Mouse (Mus musculus) left cerebral cortex, postnatal 14 days (tissue): Measurements from ENCODE around the gene Zcchc3. TPM values are rescaled to one million over a fixed set of nuclear protein-coding genes. Genes with fewer than 3 reads are reported as not detected.

ENCODE experiments used
- DNase-seq, 2 experiments: peaks; one replicate each; pipeline ENCODE4 v3.0.0; 2021 to 2022; ENCODE audit warnings: low spot score in 2 of 2, mixed read lengths in 1 of 2
- intact Hi-C: fragments of 180-260 bp; cut with DNase I; formaldehyde crosslinking; loops from one replicate; pipeline ENCODE4 v1.15.1; 2025
- total RNA-seq, 2 experiments: library from RNA; stranded (reverse); gene quantifications; 2 replicates each; pipeline ENCODE4 v1.2.3; 2021

The Zcchc3 gene
- total RNA-seq, 2 experiments from 2014 or later, result 8.7 to 11.9 TPM

GRCm38 (mm10) chr2:152412526-152413157, 2.2 kb downstream of the Zcchc3 start:
- no peak for DNase-seq
- intact Hi-C loops, result no loop called here

- DNase-seq, result no peak
- intact Hi-C loops, result no loop called here
Measured at GRCm38 (mm10) chr2:152411471-152411870, 3.4 kb downstream of the Zcchc3 start.

- DNase-seq, result peak; percentile 80 to 93
- intact Hi-C loops, result no loop called here
Measured at GRCm38 (mm10) chr2:152410971-152411371, 3.9 kb downstream of the Zcchc3 start.

- intact Hi-C loops, result no loop called here
- no peak for DNase-seq
Measured at GRCm38 (mm10) chr2:152409781-152410180, 5.0 kb downstream of the Zcchc3 start.

- DNase-seq, result peak; percentile 98 to 99
- intact Hi-C loops, result no loop called here
Measured at GRCm38 (mm10) chr2:152406126-152406525, 8.7 kb downstream of the Zcchc3 start.

- intact Hi-C loops, result no loop called here
- peak in 1 of 2 experiments; percentile 67 for DNase-seq
Measured at GRCm38 (mm10) chr2:152399122-152399542, 15.7 kb downstream of the Zcchc3 start.

- intact Hi-C loops, result loop anchor here (1.0 kb wide), 1 partner anchor 16 kb away; no protein-coding TSS in a partner anchor
- peak; percentile 90 to 95 for DNase-seq
Measured at GRCm38 (mm10) chr2:152398691-152399090, 16.1 kb downstream of the Zcchc3 start.

- DNase-seq, result peak; percentile 98 to 99
- intact Hi-C loops, result loop anchor here (1.0 kb wide), 1 partner anchor 16 kb away; no protein-coding TSS in a partner anchor
Measured at GRCm38 (mm10) chr2:152397680-152398435, 17.0 kb downstream of the Zcchc3 start, which contains the start of gene Sox12. TSS of gene Sox12 (minus strand) at chr2:152398063.

GRCm38 (mm10) chr2:152397004-152397589, 17.7 kb downstream of the Zcchc3 start:
- intact Hi-C loops, result no loop called here
- peak; percentile 83 to 93 for DNase-seq

- intact Hi-C loops, result no loop called here
- peak; percentile 89 to 96 for DNase-seq
Measured at GRCm38 (mm10) chr2:152396110-152397003, 18.5 kb downstream of the Zcchc3 start.

GRCm38 (mm10) chr2:152395271-152395920, 19.4 kb downstream of the Zcchc3 start:
- DNase-seq, result no peak
- intact Hi-C loops, result no loop called here

GRCm38 (mm10) chr2:152393225-152394017, 21.4 kb downstream of the Zcchc3 start:
- intact Hi-C loops, result no loop called here
- DNase-seq, result no peak

- peak; percentile 60 to 79 for DNase-seq
- intact Hi-C loops, result loop anchor here (1.0 kb wide), 1 partner anchor 45 kb away; no protein-coding TSS in a partner anchor
Measured at GRCm38 (mm10) chr2:152392786-152393185, 22.0 kb downstream of the Zcchc3 start.

- no peak for DNase-seq
- intact Hi-C loops, result no loop called here
Measured at GRCm38 (mm10) chr2:152384191-152384590, 30.6 kb downstream of the Zcchc3 start.

- intact Hi-C loops, result no loop called here
- peak in 1 of 2 experiments; percentile 40 for DNase-seq
Measured at GRCm38 (mm10) chr2:152376345-152376741, 38.5 kb downstream of the Zcchc3 start, which contains the start of gene Nrsn2. TSS of gene Nrsn2 (minus strand) at chr2:152376638.

- intact Hi-C loops, result no loop called here
- DNase-seq, result peak; percentile 59 to 66
Measured at GRCm38 (mm10) chr2:152375652-152376344, 39.0 kb downstream of the Zcchc3 start.

GRCm38 (mm10) chr2:152373547-152373946, 41.3 kb downstream of the Zcchc3 start:
- intact Hi-C loops, result no loop called here

More at GRCm38 (mm10) chr2:152373547-152373946, 41.3 kb downstream of the Zcchc3 start:
- DNase-seq, result no peak
